Mouse (Mus musculus): Measurements from ENCODE around the gene Stambpl1. TPM values are rescaled to one million over a fixed set of nuclear protein-coding genes. Genes with fewer than 3 reads are reported as not detected.

Stambpl1 gene
- polyA plus RNA-seq, 1 experiment from 2014 or later = 2.0 TPM

GRCm38 (mm10) chr19:34169121-34169520 lies 22.9 kb upstream of the Stambpl1 start:
- no peaks in the 10 kb centered on the region for H3K4me1 ChIP-seq (replicated peaks; ENCODE audit: control insufficient read depth, insufficient read depth, low read length)
- H3K4me3 ChIP-seq (ENCODE audit: low read depth, low read length) = no peak overlapping the region
- H3K9ac ChIP-seq (ENCODE audit: low read length) = no peak overlapping the region
- H3K9me3 ChIP-seq (ENCODE audit: control insufficient read depth, low read length) = no peaks in the 10 kb centered on the region
- ATAC-seq (replicated peaks; ENCODE audit: low FRiP score) = no peak
- DNase-seq (ENCODE audit: low spot score) = no peak
- H3K27me3 ChIP-seq (ENCODE audit: control insufficient read depth, insufficient read depth, low read length) = no peaks in the 10 kb centered on the region
- no peak overlapping the region for H3K27ac ChIP-seq (ENCODE audit: low read depth, low read length)
- no peak overlapping the region for H3K4me2 ChIP-seq (ENCODE audit: low read depth, low read length, severe bottlenecking)
- no peaks in the 10 kb centered on the region for H3K36me3 ChIP-seq (ENCODE audit: control insufficient read depth, insufficient read depth, low read length)

GRCm38 (mm10) chr19:34171167-34171566 lies 20.9 kb upstream of the Stambpl1 start:
- no peak overlapping the region for H3K27ac ChIP-seq (ENCODE audit: low read depth, low read length)
- no peaks in the 10 kb centered on the region for H3K9me3 ChIP-seq (ENCODE audit: control insufficient read depth, low read length)
- no peak overlapping the region for H3K9ac ChIP-seq (ENCODE audit: low read length)
- 82% methylated on average over 3 of the region's 3 CpGs for WGBS
- H3K4me3 ChIP-seq (ENCODE audit: low read depth, low read length) = no peak overlapping the region
- DNase-seq (ENCODE audit: low spot score) (no peak), ATAC-seq (replicated peaks; ENCODE audit: low FRiP score) (no peak)
- no peaks in the 10 kb centered on the region for H3K36me3 ChIP-seq (ENCODE audit: control insufficient read depth, insufficient read depth, low read length)
- no peaks in the 10 kb centered on the region for H3K4me1 ChIP-seq (replicated peaks; ENCODE audit: control insufficient read depth, insufficient read depth, low read length)
- no peak overlapping the region for H3K4me2 ChIP-seq (ENCODE audit: low read depth, low read length, severe bottlenecking)
- no peaks in the 10 kb centered on the region for H3K27me3 ChIP-seq (ENCODE audit: control insufficient read depth, insufficient read depth, low read length)

GRCm38 (mm10) chr19:34174004-34174403 lies 18.0 kb upstream of the Stambpl1 start:
- DNase-seq (ENCODE audit: low spot score) = no peak
- no peak for ATAC-seq (replicated peaks; ENCODE audit: low FRiP score)
- no peak overlapping the region for H3K4me2 ChIP-seq (ENCODE audit: low read depth, low read length, severe bottlenecking)
- WGBS = 74% methylated on average over 3 of the region's 3 CpGs
- no peaks in the 10 kb centered on the region for H3K9me3 ChIP-seq (ENCODE audit: control insufficient read depth, low read length)
- no peak overlapping the region for H3K9ac ChIP-seq (ENCODE audit: low read length)
- no peak overlapping the region for H3K27ac ChIP-seq (ENCODE audit: low read depth, low read length)
- H3K27me3 ChIP-seq (ENCODE audit: control insufficient read depth, insufficient read depth, low read length) = no peaks in the 10 kb centered on the region
- no peak overlapping the region for H3K4me3 ChIP-seq (ENCODE audit: low read depth, low read length)
- no peaks in the 10 kb centered on the region for H3K36me3 ChIP-seq (ENCODE audit: control insufficient read depth, insufficient read depth, low read length)
- H3K4me1 ChIP-seq (replicated peaks; ENCODE audit: control insufficient read depth, insufficient read depth, low read length) = no peaks in the 10 kb centered on the region

GRCm38 (mm10) chr19:34179136-34179535 lies 12.9 kb upstream of the Stambpl1 start:
- WGBS = 89% methylated on average over 4 of the region's 4 CpGs
- H3K4me2 ChIP-seq (ENCODE audit: low read depth, low read length, severe bottlenecking) = no peak overlapping the region
- ATAC-seq (replicated peaks; ENCODE audit: low FRiP score) = no peak
- no peak overlapping the region for H3K4me3 ChIP-seq (ENCODE audit: low read depth, low read length)
- no peaks in the 10 kb centered on the region for H3K36me3 ChIP-seq (ENCODE audit: control insufficient read depth, insufficient read depth, low read length)
- no peaks in the 10 kb centered on the region for H3K27me3 ChIP-seq (ENCODE audit: control insufficient read depth, insufficient read depth, low read length)
- no peaks in the 10 kb centered on the region for H3K4me1 ChIP-seq (replicated peaks; ENCODE audit: control insufficient read depth, insufficient read depth, low read length)
- no peak for DNase-seq (ENCODE audit: low spot score)
- no peak overlapping the region for H3K27ac ChIP-seq (ENCODE audit: low read depth, low read length)
- H3K9me3 ChIP-seq (ENCODE audit: control insufficient read depth, low read length) = no peaks in the 10 kb centered on the region
- no peak overlapping the region for H3K9ac ChIP-seq (ENCODE audit: low read length)

- Histone ChIP-seq H3K9me3 (ENCODE audit: control insufficient read depth, low read length) (no peaks in the 10 kb centered on the region), H3K4me2 (ENCODE audit: low read depth, low read length, severe bottlenecking) (no peak overlapping the region), H3K27ac (ENCODE audit: low read depth, low read length) (no peak overlapping the region), H3K36me3 (ENCODE audit: control insufficient read depth, insufficient read depth, low read length) (no peaks in the 10 kb centered on the region), H3K27me3 (ENCODE audit: control insufficient read depth, insufficient read depth, low read length) (no peaks in the 10 kb centered on the region), H3K9ac (ENCODE audit: low read length) (no peak overlapping the region), H3K4me1 (replicated peaks; ENCODE audit: control insufficient read depth, insufficient read depth, low read length) (no peaks in the 10 kb centered on the region), H3K4me3 (ENCODE audit: low read depth, low read length) (no peak overlapping the region)
- WGBS = 89% methylated on average over 2 of the region's 2 CpGs
- no peak for ATAC-seq (replicated peaks; ENCODE audit: low FRiP score)
- no peak for DNase-seq (ENCODE audit: low spot score)
Observed at GRCm38 (mm10) chr19:34180316-34180715, 11.7 kb upstream of the Stambpl1 start.

GRCm38 (mm10) chr19:34181234-34181633 lies 10.8 kb upstream of the Stambpl1 start:
- Histone ChIP-seq H3K36me3 (ENCODE audit: control insufficient read depth, insufficient read depth, low read length) (no peaks in the 10 kb centered on the region), H3K9ac (ENCODE audit: low read length) (no peak overlapping the region), H3K4me1 (replicated peaks; ENCODE audit: control insufficient read depth, insufficient read depth, low read length) (no peaks in the 10 kb centered on the region), H3K27me3 (ENCODE audit: control insufficient read depth, insufficient read depth, low read length) (no peaks in the 10 kb centered on the region), H3K9me3 (ENCODE audit: control insufficient read depth, low read length) (no peaks in the 10 kb centered on the region), H3K27ac (ENCODE audit: low read depth, low read length) (no peak overlapping the region), H3K4me3 (ENCODE audit: low read depth, low read length) (no peak overlapping the region), H3K4me2 (ENCODE audit: low read depth, low read length, severe bottlenecking) (no peak overlapping the region)
- ATAC-seq (replicated peaks; ENCODE audit: low FRiP score) (no peak), DNase-seq (ENCODE audit: low spot score) (no peak)
- WGBS = 78% methylated on average over 3 of the region's 3 CpGs

- DNase-seq (ENCODE audit: low spot score) = no peak
- no peak overlapping the region for H3K4me3 ChIP-seq (ENCODE audit: low read depth, low read length)
- no peaks in the 10 kb centered on the region for H3K27me3 ChIP-seq (ENCODE audit: control insufficient read depth, insufficient read depth, low read length)
- H3K36me3 ChIP-seq (ENCODE audit: control insufficient read depth, insufficient read depth, low read length) = no peaks in the 10 kb centered on the region
- ATAC-seq (replicated peaks; ENCODE audit: low FRiP score) = no peak
- H3K9me3 ChIP-seq (ENCODE audit: control insufficient read depth, low read length) = no peaks in the 10 kb centered on the region
- no peak overlapping the region for H3K9ac ChIP-seq (ENCODE audit: low read length)
- no peak overlapping the region for H3K27ac ChIP-seq (ENCODE audit: low read depth, low read length)
- H3K4me1 ChIP-seq (replicated peaks; ENCODE audit: control insufficient read depth, insufficient read depth, low read length) = no peaks in the 10 kb centered on the region
- 66% methylated on average over 5 of the region's 5 CpGs for WGBS
- no peak overlapping the region for H3K4me2 ChIP-seq (ENCODE audit: low read depth, low read length, severe bottlenecking)
Observed at GRCm38 (mm10) chr19:34182490-34182889, 9.5 kb upstream of the Stambpl1 start.

- Histone ChIP-seq H3K27me3 (ENCODE audit: control insufficient read depth, insufficient read depth, low read length) (peaks cover 2% of the 10 kb centered on the region; the same call in 1 of the 2 replicates), H3K4me3 (ENCODE audit: low read depth, low read length) (no peak overlapping the region), H3K9ac (ENCODE audit: low read length) (no peak overlapping the region), H3K27ac (ENCODE audit: low read depth, low read length) (no peak overlapping the region), H3K4me2 (ENCODE audit: low read depth, low read length, severe bottlenecking) (no peak overlapping the region), H3K36me3 (ENCODE audit: control insufficient read depth, insufficient read depth, low read length) (no peaks in the 10 kb centered on the region), H3K4me1 (replicated peaks; ENCODE audit: control insufficient read depth, insufficient read depth, low read length) (no peaks in the 10 kb centered on the region), H3K9me3 (ENCODE audit: control insufficient read depth, low read length) (no peaks in the 10 kb centered on the region)
- ATAC-seq (replicated peaks; ENCODE audit: low FRiP score) (no peak), DNase-seq (ENCODE audit: low spot score) (no peak)
- 91% methylated on average over 4 of the region's 4 CpGs for WGBS
Observed at GRCm38 (mm10) chr19:34186845-34187244, 5.2 kb upstream of the Stambpl1 start.

- Histone ChIP-seq H3K36me3 (ENCODE audit: control insufficient read depth, insufficient read depth, low read length) (no peaks in the 10 kb centered on the region), H3K9me3 (ENCODE audit: control insufficient read depth, low read length) (no peaks in the 10 kb centered on the region), H3K4me3 (ENCODE audit: low read depth, low read length) (peak overlapping the region; percentile 56), H3K27ac (ENCODE audit: low read depth, low read length) (no peak overlapping the region), H3K27me3 (ENCODE audit: control insufficient read depth, insufficient read depth, low read length) (peaks cover 2% of the 10 kb centered on the region; the same call in 1 of the 2 replicates), H3K4me2 (ENCODE audit: low read depth, low read length, severe bottlenecking) (peak overlapping the region; percentile 78), H3K9ac (ENCODE audit: low read length) (no peak overlapping the region), H3K4me1 (replicated peaks; ENCODE audit: control insufficient read depth, insufficient read depth, low read length) (no peaks in the 10 kb centered on the region)
- 21% methylated on average over 10 of the region's 10 CpGs for WGBS
- ATAC-seq (replicated peaks; ENCODE audit: low FRiP score) = peak; percentile 39; the same call in 1 of the 2 replicates
- no peak for DNase-seq (ENCODE audit: low spot score)
Observed at GRCm38 (mm10) chr19:34191645-34192007, 403 bp upstream of the Stambpl1 start.
